Mouse (Mus musculus) heart, adult 2 months (tissue): ENCODE results near the gene Cftr.

ENCODE experiments used
- CTCF ChIP-seq: fragments of 200-600 bp; IDR thresholded peaks from 2 replicates; pipeline ENCODE4 v1.8.1; 2022; ENCODE audit warnings: antibody characterized with exemption, mild to moderate bottlenecking, moderate library complexity
- EP300 ChIP-seq: fragments of 200-500 bp; IDR thresholded peaks from 2 replicates; pipeline ENCODE4 v1.6.1; 2011; ENCODE audit warnings: low read depth, low read length, control low read depth; ENCODE audit not compliant: insufficient read depth

- TF ChIP-seq CTCF (no peak), EP300 (no peak)
Measured at GRCm38 (mm10) chr6:18338307-18338706, 167.8 kb downstream of the Cftr start.
